Mouse (Mus musculus) c-Kit-positive CD71-positive TER-119-negative erythroid progenitor cells, embryonic 14.5 days (primary cell): ENCODE results near the gene Lgals4.

Source experiments
- DNase-seq: peaks from one replicate; pipeline ENCODE4 v3.0.0-alpha.2; 2013; ENCODE audit warnings: low read depth

The Lgals4 gene

DNA sequence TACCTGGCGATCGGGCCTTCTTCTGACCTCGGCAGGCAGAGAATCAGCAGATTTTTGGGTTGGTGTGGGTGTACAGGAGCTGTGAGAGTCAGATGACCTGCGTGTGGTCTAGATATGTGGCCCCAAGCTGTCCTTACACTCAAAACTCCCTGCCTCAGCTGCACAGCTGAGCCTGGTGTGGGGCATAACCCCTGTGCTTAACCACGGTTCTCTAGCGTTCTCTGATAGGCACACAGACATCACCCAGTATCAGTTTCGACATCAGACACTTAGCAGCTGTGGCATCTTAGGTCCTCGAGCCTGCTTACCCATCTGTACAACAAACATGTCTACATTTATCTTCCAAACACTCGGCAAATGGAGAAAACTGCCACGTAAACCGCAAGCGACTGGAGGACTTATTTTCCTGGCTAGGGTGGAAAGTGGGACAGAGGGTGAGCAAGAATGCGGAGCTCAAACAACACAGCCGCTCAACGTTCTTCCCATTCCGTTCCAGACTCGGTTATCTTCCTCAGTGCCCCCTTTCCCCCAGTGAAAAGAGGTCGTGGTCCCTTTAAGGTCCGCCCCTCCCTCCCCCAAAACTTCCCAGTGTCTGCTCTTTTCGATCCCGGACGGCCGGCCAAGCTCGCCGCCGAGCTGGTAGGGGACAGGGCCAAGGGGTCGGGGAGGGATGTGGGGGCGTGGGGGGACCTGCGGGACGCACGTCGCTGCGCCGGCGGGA is 25.3 kb upstream of the Lgals4 start, which contains the start of gene Hnrnpl:
TSS of gene Hnrnpl (plus strand) at position 321 of the 721 bp plus-strand sequence.
- DNase-seq, result no peak

DNA sequence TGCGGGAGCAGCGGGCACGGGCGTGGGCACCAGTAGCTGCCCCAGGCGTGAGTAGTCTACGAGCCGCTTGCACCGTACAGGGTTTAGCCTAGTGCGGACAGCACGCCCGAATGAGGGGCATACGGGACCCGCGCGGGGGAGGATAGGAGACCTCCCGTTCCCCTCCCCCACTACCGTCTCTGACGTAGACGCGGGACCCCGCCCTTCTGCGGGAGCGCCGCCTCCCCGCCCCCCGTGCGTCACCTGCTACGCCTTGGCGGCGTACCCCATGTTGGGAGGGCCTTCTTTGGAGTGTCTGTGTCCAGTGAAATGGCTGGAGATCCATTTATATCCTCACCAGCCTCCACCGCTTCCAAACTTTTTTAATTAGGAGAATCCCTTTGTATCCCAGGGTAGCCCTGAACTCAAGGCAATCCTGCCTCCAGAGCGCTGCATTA is 24.7 kb upstream of the Lgals4 start:
- peak; percentile 81 for DNase-seq

DNA sequence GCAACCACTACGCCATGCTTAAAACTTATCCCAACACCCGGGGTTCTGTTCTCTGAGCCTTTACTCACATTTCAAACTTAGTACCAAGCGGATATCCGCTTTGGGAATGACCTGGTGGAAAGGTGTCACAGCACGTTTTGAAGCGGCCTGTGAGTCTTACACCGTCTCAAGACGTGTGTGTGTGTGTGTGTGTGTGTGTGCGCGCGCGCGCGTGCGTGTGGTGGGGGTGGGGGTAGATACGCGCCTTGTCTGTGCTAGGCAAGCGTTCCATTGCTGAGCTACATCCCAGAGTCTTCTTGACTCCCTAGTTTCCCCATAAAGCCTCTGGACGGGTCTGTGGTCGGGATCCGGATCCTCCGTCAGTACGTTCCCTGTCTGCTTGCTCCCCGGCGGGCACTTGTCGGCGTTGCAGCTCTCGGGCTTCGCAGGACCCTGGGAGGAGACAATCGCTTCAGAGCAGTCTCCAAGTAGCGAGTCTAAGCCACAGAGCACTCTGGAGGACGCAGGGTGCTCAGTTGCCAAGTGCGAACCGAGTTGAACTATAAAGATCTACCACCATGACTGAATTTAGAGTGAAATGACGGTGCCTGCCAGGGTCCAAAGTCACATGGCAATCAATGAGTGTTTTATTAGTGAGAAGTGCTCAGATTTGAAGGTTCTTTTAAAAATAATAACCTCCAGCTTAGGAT is 24.1 kb upstream of the Lgals4 start:
- no peak for DNase-seq

DNA sequence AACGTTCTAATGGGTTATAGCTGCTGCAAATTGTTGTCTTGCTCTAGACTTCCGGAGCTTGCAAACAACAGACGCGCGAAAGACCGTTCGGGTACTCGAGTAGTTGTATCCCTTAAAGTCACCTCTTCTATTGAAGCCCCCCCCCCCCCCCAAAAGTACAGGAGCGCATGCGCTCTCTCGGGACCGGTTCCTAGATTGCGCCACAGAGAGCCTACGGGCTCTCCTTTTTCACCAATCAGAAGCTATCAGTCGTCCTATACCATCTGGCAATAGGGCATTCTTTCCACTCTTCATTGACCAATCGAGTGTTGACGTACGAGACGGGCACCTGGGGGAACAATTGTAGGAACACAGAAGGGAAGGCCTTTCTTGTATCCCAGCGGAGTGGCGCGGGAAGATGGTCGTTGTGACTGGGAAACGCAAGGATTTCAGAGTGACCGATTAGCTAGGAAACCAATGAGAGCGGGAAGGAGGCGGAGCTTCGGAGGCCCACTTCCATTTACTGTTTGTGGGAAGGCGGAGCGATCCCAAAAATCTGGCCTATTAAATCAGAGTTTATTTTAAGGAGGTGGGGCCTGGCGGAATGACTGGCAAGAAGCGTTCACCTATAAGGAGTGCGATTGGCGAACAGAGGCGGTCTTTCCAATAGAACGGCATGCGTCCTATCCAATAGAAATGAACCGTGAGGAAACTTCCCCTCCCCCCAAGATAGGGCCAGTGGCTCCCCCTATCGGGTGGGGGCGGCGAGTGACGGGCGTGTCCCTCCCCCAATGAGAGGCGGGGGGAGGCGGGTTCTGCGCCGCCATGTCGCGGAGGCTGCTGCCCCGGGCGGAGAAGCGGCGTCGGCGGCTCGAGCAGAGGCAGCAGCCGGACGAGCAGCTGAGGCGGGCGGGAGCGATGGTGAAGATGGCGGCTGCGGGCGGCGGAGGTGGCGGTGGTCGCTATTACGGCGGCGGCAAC is 23.3 kb upstream of the Lgals4 start:
- peak; percentile 98 for DNase-seq

DNA sequence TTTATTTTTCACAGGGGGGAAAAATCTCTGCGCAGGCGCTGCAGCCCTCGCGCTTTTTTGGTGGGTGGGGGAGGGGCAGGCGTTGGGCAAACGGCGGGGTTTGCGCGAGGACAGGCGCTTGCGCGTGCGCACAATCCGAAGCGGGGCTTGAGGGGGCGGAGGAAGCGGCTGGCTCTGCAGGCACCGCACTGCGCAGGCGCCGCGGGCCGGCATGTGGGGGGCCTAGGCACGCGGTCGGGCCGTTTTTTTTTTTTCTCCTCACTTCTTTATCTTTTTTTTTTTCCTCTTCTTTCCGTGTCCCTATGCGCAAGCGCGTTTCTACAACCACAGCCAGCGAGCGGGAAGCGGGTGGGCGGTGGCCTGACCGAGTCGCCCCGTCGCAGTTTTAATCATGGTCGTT is 22.4 kb upstream of the Lgals4 start:
- peak; percentile 90 for DNase-seq

DNA sequence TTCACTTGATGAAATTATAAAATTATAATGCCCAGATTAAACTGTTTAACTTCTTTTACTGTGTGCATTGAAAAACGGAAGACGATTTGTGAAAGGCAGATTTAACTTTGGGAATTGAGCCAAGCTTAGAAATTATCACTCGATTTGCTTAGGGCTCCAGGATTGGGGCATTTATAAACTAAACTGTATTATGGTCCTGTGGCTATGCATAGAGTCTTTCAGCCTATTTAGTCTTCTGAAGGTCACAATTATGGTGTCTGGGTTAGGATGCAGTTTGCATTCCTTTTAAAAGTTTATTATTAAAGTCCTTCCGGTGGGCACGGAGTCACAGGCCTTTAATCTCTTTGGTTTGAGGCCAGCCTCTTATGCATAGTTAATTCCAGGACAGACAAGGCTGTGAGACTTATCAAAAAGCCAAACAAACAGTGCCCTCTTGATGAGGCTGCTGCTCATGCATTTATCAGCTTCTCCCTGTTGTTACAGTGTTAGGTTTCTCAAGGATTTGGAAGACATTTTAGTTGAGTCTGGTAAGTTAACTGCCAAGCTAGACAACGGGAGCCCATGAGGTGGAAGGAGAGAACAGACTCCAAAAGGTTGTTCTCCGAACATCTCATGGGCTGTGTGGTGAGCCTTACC is 21.9 kb upstream of the Lgals4 start:
- no peak for DNase-seq

DNA sequence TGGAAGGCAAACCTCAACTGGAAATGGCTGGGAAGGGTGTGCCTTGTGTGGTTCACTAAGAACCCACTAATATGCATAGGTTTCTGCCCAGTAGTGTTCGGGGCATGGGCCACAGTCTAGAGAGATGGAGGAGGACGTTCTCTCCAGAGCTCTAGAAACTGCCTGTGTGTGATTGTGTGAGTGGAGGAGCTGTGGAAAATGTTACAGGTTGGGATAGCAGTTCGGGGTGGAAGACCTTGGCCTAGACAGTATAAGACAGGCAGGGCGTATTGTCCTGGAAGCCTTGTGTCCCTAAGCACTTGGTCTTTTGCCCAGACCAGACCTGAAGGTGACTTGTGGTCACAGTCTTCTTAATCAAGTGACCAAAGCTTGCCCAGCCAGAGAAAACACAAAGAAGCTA is 21.2 kb upstream of the Lgals4 start:
- DNase-seq, result no peak

DNA sequence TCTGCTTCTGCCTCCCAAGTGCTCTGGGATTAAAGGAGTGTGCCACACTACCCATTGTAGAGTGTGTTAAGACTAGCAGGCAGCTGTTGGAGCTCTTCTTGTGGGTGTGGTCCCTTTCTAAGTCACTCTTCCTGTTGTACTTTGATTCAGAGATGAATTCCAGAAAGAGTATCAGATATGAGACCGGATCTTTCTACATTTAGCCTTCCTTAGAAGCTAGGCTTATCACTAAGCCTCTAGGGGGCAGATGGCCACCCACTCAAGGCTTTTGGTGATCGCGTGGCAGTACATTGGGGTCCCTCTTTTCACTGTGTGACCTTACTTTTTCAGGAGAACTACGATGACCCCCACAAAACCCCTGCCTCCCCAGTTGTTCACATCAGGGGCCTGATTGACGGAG is 20.7 kb upstream of the Lgals4 start:
- no peak for DNase-seq

DNA sequence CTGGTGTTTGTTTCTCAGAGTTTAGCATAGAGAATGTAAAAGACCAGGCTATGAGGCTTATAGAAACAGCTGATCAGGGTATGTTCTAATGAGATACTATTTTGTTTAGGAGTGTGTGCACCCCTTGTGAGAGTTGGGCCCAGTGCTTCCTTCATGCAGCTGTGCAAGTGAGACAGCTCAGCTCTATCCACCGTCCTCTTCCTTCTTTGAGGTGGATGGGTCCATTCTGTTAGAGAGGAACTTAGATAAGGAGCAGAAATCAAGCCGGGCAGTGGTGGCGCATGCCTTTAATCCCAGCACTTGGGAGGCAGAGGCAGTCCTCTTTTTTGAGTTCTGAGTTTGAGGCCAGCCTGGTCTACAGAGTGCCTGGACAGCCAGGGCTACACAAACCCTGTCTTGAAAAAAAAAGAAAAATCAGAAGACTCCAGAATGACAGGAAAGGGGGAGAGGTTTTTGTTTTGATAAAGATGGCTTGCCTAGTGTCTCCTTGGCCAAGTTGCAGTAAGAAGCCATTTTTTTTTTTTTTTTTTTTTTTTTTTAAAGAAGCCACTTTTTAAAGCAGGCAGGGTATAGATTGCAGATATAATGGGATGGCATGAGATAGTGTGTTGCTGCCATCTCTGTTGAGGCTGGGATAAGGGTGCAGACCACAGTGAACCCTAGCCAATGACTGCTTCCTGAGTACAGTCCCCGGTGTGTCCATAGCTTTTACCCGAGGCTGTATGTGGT is 19.2 kb upstream of the Lgals4 start:
- no peak for DNase-seq

DNA sequence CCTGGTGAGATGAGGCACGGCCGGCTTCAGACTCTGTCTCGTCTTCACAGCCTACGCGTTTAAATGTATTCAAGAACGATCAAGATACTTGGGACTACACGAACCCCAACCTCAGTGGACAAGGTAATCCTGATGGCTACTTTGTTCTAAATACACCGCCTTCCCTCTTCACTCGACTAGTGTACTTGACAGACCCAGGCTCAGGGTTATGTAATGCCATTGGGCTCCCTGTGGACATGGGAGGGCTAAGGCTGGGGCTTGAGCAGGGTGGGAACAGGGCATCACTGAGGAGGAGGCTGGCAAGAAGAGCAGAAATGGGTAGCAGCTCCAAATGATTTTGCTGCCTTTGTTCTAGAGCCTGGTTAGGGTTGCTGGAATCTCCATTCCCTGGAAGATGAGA is 18.4 kb upstream of the Lgals4 start:
- no peak for DNase-seq

DNA sequence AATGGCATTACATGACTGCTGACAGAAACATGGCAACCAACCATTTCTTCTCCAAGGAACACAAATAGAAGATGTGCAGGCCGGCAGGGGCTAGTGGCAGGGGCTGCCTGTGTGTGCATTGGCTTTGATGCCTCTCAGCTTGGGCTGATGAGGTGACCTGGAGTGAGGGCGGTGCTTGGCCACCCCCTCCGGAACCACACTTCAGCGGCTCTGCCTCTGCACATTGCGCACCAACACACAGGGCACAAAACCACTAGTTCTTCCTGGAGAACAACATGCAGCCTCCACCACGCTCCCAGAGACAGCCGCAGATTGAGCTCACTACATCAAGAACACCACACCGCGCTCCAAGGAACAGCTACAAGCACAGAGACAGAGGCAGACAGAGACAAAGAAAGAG is 17.5 kb upstream of the Lgals4 start:
- DNase-seq, result no peak

DNA sequence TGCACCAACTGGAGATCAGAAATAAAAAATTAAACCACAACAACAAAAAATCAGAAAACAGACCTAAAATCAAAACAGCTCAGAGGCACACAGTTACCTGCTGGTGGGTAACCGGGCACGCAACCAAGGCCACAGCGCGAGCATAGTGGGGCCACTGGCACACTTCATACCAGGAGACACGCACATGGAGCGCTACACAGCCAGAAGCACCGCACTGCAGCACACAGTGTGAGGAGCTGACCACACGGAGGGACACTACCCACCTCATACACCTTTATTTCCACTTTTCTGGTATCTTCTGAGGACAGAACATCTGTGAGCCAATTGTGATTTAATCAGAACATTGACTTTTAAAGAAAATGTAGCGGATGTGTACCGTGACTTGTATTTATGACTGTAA is 16.7 kb upstream of the Lgals4 start:
- DNase-seq, result no peak

DNA sequence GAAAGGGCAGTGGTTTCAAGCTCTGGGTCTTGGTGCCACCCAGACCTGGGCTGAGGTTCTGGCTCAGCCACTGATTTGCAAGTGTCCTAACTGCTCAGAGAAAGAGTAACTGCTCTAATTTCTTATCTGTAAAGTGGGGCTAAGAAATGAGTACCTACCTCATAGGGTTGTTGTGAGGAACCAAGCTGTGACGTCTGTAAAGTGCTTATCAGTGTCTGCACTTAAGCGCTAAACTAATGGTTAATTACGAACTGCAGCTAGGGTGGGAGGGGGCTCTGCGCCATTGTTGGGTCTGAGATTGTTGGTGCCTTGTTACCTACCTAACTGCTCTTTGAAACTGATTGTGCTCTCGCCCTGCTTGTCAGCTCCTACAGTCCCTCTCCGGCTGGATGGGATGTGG is 16.1 kb upstream of the Lgals4 start:
- no peak for DNase-seq

DNA sequence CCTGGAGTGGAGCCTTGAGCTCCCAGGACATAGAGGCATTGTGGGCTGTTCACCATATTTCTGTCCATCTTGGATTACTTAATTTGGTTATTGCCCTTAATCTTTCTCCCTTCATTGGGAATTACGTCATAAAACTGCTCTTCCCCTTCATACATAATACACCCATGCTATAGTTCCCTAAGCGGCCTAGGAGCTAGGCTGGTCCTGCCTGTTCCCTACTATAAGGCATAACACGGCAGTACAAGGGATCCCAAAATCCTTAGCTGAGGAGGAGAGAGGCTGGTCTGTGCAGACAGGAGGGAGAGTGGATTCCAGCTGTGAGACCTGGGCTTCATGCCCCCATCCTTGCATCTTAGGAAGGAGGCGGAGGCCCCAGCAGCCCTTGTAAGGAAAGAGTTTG is 15.7 kb upstream of the Lgals4 start:
- no peak for DNase-seq

DNA sequence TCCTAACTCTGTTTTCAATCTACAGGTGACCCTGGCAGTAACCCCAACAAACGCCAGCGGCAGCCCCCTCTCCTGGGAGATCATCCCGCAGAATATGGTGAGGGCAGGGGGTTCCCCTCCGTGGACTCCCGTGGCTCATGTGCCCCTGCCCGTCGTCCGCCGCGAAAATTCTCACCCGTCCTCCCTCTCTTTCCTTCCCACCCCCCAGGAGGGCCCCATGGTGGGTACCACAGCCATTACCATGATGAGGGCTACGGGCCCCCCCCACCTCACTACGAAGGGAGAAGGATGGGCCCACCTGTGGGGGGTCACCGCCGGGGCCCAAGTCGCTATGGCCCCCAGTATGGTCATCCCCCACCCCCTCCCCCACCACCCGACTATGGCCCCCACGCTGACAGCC is 15.2 kb upstream of the Lgals4 start:
- DNase-seq, result no peak

DNA sequence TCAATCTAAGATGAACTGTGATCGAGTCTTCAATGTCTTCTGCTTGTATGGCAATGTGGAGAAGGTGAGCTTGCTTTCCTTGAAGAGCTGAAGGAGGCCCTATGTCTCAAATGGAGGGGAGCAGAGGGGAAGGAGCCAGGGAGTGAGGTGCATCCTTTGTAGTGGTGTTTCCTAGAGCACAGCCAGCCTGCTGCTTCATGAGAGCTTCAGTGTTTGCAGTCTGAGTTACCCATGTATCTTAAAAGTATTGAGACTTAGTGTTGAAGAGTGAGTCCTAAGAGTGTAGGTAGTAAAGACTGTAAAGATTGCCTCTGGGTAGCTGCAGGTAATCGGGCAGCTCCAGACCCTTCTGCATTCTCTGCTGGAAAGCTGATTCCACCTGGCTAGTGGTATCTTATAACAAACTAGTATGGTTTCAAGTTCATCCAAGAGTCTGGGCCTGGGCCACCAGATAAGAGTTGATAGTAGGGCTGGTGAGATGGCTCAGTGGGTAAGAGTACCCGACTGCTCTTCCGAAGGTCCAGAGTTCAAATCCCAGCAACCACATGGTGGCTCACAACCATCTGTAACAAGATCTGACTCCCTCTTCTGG is 14.7 kb upstream of the Lgals4 start:
- no peak for DNase-seq

DNA sequence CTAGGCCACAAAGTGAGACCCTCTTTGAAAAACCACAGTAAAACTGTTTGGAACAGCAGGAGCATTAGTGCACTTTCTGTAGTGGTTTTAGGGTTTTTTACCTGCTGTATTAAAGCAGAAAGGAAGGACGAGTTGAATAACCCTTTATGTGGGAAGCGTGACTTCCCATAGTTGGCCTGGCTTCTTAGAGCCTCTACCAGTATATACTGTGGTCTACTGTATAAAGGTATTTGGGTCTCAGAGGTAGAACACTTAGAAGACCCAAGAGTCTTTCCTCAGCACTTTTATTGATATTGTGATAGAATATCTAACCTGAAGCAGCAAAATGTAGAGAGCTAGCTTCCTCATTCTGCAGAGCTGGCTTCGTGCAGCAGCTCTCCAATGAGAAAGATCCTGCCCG is 14.1 kb upstream of the Lgals4 start:
- DNase-seq, result no peak

DNA sequence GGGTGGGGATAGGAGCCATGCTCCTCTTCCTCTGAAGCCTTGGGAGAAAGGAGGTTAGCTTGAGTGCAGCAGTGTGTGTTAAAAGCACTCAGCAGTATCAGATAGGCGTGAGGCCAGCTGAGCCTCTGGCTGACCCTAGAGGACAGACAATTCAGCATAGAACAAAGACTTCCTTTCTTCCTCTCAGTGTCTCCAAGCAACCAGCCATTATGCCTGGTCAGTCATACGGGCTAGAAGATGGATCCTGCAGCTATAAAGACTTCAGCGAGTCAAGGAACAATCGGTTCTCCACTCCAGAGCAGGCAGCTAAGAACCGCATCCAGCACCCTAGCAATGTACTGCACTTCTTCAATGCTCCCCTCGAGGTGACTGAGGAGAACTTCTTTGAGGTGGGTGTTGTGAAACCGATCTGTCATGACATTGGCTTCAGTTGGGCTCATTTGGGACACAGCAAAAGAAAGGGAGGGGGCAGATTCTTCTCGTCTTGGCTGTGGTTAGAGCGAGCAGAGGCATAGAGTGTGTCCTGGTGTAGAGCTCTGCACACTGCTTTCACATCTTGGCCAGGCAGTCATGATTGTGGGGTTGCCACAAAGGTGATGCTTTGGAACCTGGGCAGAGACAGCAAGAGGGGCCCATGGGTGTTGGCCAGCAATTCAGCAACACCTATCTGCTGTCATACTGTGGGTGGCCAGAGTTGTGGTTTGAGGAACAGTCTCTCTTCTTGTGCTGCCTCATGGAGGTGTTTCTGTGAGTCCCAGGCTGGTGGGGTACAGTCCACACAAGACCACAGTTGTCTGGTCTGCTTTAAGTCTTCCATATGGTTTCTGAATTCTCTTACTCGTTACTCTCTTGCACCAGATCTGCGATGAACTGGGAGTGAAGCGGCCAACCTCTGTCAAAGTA is 13.0 kb upstream of the Lgals4 start:
- no peak for DNase-seq

DNA sequence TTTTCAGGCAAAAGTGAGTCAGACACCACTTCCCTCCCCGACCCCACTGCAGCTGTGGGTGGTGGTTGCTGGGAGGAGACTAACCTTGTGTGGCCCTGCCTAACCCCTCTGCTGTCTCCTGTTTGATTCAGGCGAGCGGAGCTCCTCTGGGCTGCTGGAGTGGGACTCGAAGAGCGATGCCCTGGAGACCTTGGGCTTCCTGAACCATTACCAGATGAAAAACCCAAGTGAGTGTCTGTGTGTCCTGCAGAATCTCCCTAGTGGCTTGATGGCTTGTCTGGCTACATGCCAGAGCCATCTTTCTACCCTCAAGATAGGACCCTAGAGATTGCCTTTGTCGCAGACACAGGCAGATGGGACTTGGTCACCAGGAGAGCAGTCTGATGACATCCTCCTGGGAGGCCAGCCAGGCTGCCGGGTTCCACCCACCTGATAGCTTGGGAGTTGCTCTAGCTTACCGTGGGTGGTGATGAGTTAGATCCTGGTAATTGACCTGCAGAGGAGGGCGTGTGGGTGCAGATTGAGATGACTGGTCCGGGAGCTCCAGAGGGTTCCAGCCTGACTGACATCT is 12.3 kb upstream of the Lgals4 start:
- DNase-seq, result no peak

DNA sequence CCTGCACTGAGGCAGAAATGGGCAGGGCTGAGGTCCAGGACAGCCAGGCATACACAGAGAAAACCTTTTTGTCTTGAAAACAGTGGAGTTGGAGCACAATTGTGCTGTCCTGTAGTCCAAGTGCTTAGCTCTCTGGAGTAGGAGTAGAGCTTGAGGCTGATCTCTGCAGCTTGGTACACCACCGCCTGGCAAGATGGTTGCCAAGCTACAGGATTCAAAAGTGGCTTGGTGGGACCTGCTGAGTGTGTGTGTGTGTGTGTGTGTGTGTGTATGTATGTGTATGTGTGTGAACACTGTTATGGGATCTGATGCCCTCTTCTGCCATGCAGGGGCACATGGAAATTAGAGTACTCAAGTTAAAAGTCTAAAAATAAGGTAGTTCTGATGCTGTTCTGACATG is 11.1 kb upstream of the Lgals4 start:
- no peak for DNase-seq
